Mouse (Mus musculus): ENCODE results near the gene Olfr1256.

DNA sequence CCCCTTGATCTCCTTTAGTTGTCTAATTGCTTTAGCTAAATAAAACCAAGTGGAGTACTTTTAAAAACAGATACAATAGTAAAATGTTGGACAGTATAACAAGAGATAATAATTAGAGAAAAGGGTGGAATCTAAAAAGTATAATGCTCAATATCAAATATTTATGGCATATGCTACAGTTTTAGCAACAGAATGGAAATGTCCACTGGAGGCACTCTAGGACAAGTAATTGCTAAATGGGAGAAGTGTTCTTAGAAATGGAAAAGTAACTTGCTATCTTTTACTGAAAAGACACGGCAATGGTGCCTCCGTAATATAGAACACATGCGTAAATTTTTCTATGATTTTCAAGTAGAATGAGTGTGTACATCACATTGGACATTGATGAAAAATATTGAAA lies 41.8 kb downstream of the Olfr1256 start:
- TF ChIP-seq CTCF (IDR thresholded peaks at IDR 0.05; ENCODE audit: insufficient read depth, low read depth, low read length) (no peak), POLR2A (IDR thresholded peaks at IDR 0.05; ENCODE audit: insufficient read depth, low read depth, low read length) (no peak)

All from olfactory bulb, adult 2 months (tissue).